Mouse (Mus musculus) ES-E14 (cell line): Measurements from ENCODE around the gene Dph2.

ENCODE experiments used
- CHD2 ChIP-seq: IDR thresholded peaks from 2 replicates; pipeline ENCODE4 v1.6.1; 2014; ENCODE audit warnings: mild to moderate bottlenecking, low read depth, low read length, inconsistent platforms
- HCFC1 ChIP-seq: IDR thresholded peaks from 2 replicates; pipeline ENCODE4 v1.6.1; 2012; ENCODE audit warnings: low read length, inconsistent platforms, borderline replicate concordance; ENCODE audit not compliant: insufficient read depth
- MAFK ChIP-seq: IDR thresholded peaks from 2 replicates; pipeline ENCODE4 v1.6.1; 2014; ENCODE audit warnings: mild to moderate bottlenecking, low read depth, low read length, inconsistent platforms; ENCODE audit not compliant: insufficient read depth
- ZC3H11A ChIP-seq: IDR thresholded peaks from 2 replicates; pipeline ENCODE4 v1.6.1; 2012; ENCODE audit warnings: low read depth, mild to moderate bottlenecking, inconsistent platforms, low read length, borderline replicate concordance

DNA sequence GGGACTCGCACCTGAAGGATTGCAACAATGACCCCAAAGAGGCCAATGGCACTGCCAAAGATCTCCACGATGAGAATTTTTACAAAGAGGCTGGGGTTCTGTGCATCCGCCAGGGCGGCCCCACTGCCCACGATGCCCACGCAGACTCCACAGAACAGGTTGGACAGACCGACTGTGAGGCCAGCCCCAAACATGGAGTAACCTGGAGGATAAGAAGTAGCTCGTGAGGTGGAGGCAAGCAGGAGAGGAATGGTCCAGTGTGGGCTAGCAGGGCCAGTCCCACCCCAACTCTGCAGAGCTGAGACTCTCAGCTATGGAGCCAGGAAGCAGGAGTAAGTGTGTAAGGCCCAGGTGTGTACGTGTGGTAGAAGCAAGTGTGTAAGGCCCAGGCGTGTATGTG, 6.7 kb downstream of the Dph2 start:
- TF ChIP-seq MAFK: no peak
- TF ChIP-seq HCFC1: no peak
- no peak for TF ChIP-seq ZC3H11A
- TF ChIP-seq CHD2: no peak
